Mouse (Mus musculus) kidney, embryonic 14.5 days (tissue): ENCODE results near the gene Ptk6. TPM values are rescaled to one million over a fixed set of nuclear protein-coding genes. Genes with fewer than 3 reads are reported as not detected.

Source experiments
- ATAC-seq: fragments of 200-750 bp; cut with Nextera tagmentation; 2 replicates; pipeline ENCODE4 v1.8.0; 2017; ENCODE audit warnings: moderate number of reproducible peaks, mild to moderate bottlenecking, moderate TSS enrichment, moderate library complexity; ENCODE audit not compliant: low FRiP score, low TSS enrichment
- H3K27ac ChIP-seq: fragments of 300-500 bp; sonication (generic); 2 replicates; pipeline ENCODE4 v1.5.1; 2014; ENCODE audit warnings: low read depth, mild to moderate bottlenecking, low read length, moderate library complexity, mixed read lengths
- H3K27me3 ChIP-seq: fragments of 300-500 bp; sonication (generic); 2 replicates; pipeline ENCODE4 v1.6.1; 2014; ENCODE audit warnings: mild to moderate bottlenecking, low read length; ENCODE audit not compliant: control insufficient read depth, insufficient read depth
- H3K36me3 ChIP-seq: fragments of 300-500 bp; sonication (generic); 2 replicates; pipeline ENCODE4 v1.6.1; 2014; ENCODE audit warnings: low read length, mixed read lengths; ENCODE audit not compliant: control insufficient read depth, insufficient read depth
- H3K4me1 ChIP-seq: fragments of 300-500 bp; sonication (generic); 2 replicates; pipeline ENCODE4 v1.6.1; 2014; ENCODE audit warnings: low read length, mixed read lengths; ENCODE audit not compliant: control insufficient read depth, insufficient read depth
- H3K4me2 ChIP-seq: fragments of 300-500 bp; sonication (generic); replicated peaks from 2 replicates; pipeline ENCODE4 v1.6.1; 2014; ENCODE audit warnings: low read depth, mild to moderate bottlenecking, low read length
- H3K4me3 ChIP-seq: fragments of 300-500 bp; sonication (generic); 2 replicates; pipeline ENCODE4 v1.5.1; 2014; ENCODE audit warnings: mild to moderate bottlenecking, low read length
- H3K9ac ChIP-seq: fragments of 300-500 bp; sonication (generic); 2 replicates; pipeline ENCODE4 v1.6.1; 2014; ENCODE audit warnings: low read depth, mild to moderate bottlenecking, low read length, moderate library complexity
- H3K9me3 ChIP-seq: fragments of 300-500 bp; sonication (generic); 2 replicates; pipeline ENCODE4 v1.6.1; 2016; ENCODE audit warnings: low read length; ENCODE audit not compliant: control insufficient read depth
- WGBS: fragments of 180-500 bp; shearing (Covaris S2); extraction: QIAGEN DNeasy Blood & Tissue Kit; methylation state at CpG from one replicate; pipeline ENCODE4 v1.1.7; 2014; 5-methylcytosine and 5-hydroxymethylcytosine counted together
- polyA plus RNA-seq: library from polyadenylated mRNA; unstranded; fragments of >200 nt; fragmentation: Nextera tagmentation; extraction: Ambion mirVana; gene quantifications from 2 replicates; pipeline ENCODE4 v1.2.1, GENCODE M21; 2014

Gene Ptk6
- polyA plus RNA-seq, 1 experiment from 2014 or later = not detected

GRCm38 (mm10) chr2:181188681-181189080, 13.9 kb downstream of the Ptk6 start:
- H3K4me3 ChIP-seq = peak overlapping the region; percentile 78; the same call in 1 of the 2 replicates
- 0 out of 2 replicates have a peak overlapping the region, but pooled peaks have one; percentile 23 for H3K9ac ChIP-seq
- 0 out of 2 replicates have a peak overlapping the region, but pooled peaks have one; percentile 52 for H3K27ac ChIP-seq
- no peaks in the 10 kb centered on the region for H3K9me3 ChIP-seq
- H3K4me2 ChIP-seq = peak overlapping the region; percentile 97
- H3K4me1 ChIP-seq = peaks cover 6% of the 10 kb centered on the region; the same call in 1 of the 2 replicates
- WGBS = 60% methylated on average over 2 of the region's 2 CpGs
- H3K27me3 ChIP-seq = no peaks in the 10 kb centered on the region
- H3K36me3 ChIP-seq = peaks cover 13% of the 10 kb centered on the region; the same call in 1 of the 2 replicates
- ATAC-seq = no peak

GRCm38 (mm10) chr2:181187121-181188000, 15.2 kb downstream of the Ptk6 start, which contains the start of gene Ppdpf:
Ppdpf (plus strand) TSS chr2:181187247.
- ATAC-seq = peak; percentile 96
- no peaks in the 10 kb centered on the region for H3K27me3 ChIP-seq
- H3K9me3 ChIP-seq = no peaks in the 10 kb centered on the region
- WGBS = 0% methylated on average over 64 of the region's 64 CpGs
- peaks cover 6% of the 10 kb centered on the region; the same call in 1 of the 2 replicates for H3K4me1 ChIP-seq
- peak within 1 kb of the TSS; percentile 91 for H3K27ac ChIP-seq
- peaks cover 13% of the 10 kb centered on the region; the same call in 1 of the 2 replicates for H3K36me3 ChIP-seq
- H3K9ac ChIP-seq = peak within 1 kb of the TSS; percentile 87
- peak within 1 kb of the TSS; percentile 78 for H3K4me3 ChIP-seq
- peak within 1 kb of the TSS; percentile 97 for H3K4me2 ChIP-seq

- Histone ChIP-seq H3K9ac (peak overlapping the region; percentile 87; the same call in 1 of the 2 replicates), H3K4me1 (peaks cover 6% of the 10 kb centered on the region; the same call in 1 of the 2 replicates), H3K27ac (peak overlapping the region; percentile 91; the same call in 1 of the 2 replicates), H3K4me2 (peak overlapping the region; percentile 97), H3K36me3 (peaks cover 13% of the 10 kb centered on the region; the same call in 1 of the 2 replicates), H3K27me3 (no peaks in the 10 kb centered on the region), H3K9me3 (no peaks in the 10 kb centered on the region), H3K4me3 (peak overlapping the region; percentile 78)
- peak; percentile 70 for ATAC-seq
- under 1% methylated on average over 14 of the region's 14 CpGs for WGBS
These were observed 16.0 kb downstream of the Ptk6 start for GRCm38 (mm10) chr2:181186635-181187034.

GRCm38 (mm10) chr2:181180898-181181297, 21.7 kb downstream of the Ptk6 start:
- H3K9me3 ChIP-seq = no peaks in the 10 kb centered on the region
- H3K27me3 ChIP-seq = no peaks in the 10 kb centered on the region
- no peak overlapping the region for H3K4me3 ChIP-seq
- H3K36me3 ChIP-seq = no peaks in the 10 kb centered on the region
- no peak overlapping the region for H3K27ac ChIP-seq
- 73% methylated on average over 6 of the region's 6 CpGs for WGBS
- H3K4me2 ChIP-seq = no peak overlapping the region
- H3K4me1 ChIP-seq = no peaks in the 10 kb centered on the region
- H3K9ac ChIP-seq = no peak overlapping the region
- ATAC-seq = no peak

GRCm38 (mm10) chr2:181178471-181178870, 24.1 kb downstream of the Ptk6 start:
- H3K36me3 ChIP-seq = no peaks in the 10 kb centered on the region
- no peak overlapping the region for H3K27ac ChIP-seq
- H3K9me3 ChIP-seq = no peaks in the 10 kb centered on the region
- no peak for ATAC-seq
- WGBS = 86% methylated on average over 5 of the region's 5 CpGs
- H3K4me1 ChIP-seq = no peaks in the 10 kb centered on the region
- no peak overlapping the region for H3K4me3 ChIP-seq
- no peak overlapping the region for H3K9ac ChIP-seq
- no peak overlapping the region for H3K4me2 ChIP-seq
- H3K27me3 ChIP-seq = no peaks in the 10 kb centered on the region

GRCm38 (mm10) chr2:181178015-181178414, 24.6 kb downstream of the Ptk6 start:
- no peak for ATAC-seq
- no peak overlapping the region for H3K4me2 ChIP-seq
- H3K27me3 ChIP-seq = no peaks in the 10 kb centered on the region
- H3K9ac ChIP-seq = no peak overlapping the region
- no peak overlapping the region for H3K4me3 ChIP-seq
- H3K9me3 ChIP-seq = no peaks in the 10 kb centered on the region
- no peak overlapping the region for H3K27ac ChIP-seq
- H3K4me1 ChIP-seq = no peaks in the 10 kb centered on the region
- H3K36me3 ChIP-seq = no peaks in the 10 kb centered on the region
- 76% methylated on average over 3 of the region's 3 CpGs for WGBS

- Histone ChIP-seq H3K9ac (no peak overlapping the region), H3K4me1 (no peaks in the 10 kb centered on the region)
These were observed 27.9 kb downstream of the Ptk6 start for GRCm38 (mm10) chr2:181174646-181175045.

GRCm38 (mm10) chr2:181166469-181166868, 36.1 kb downstream of the Ptk6 start:
- no peak for ATAC-seq
- H3K4me1 ChIP-seq = no peaks in the 10 kb centered on the region
- no peaks in the 10 kb centered on the region for H3K36me3 ChIP-seq
- no peak overlapping the region for H3K9ac ChIP-seq
- no peaks in the 10 kb centered on the region for H3K9me3 ChIP-seq
- WGBS = 88% methylated on average over 5 of the region's 5 CpGs
- H3K27ac ChIP-seq = no peak overlapping the region
- H3K4me2 ChIP-seq = no peak overlapping the region
- H3K27me3 ChIP-seq = peaks cover 2% of the 10 kb centered on the region; the same call in 1 of the 2 replicates
- no peak overlapping the region for H3K4me3 ChIP-seq

More at GRCm38 (mm10) chr2:181174646-181175045, 27.9 kb downstream of the Ptk6 start:
- ATAC-seq = no peak
- Histone ChIP-seq H3K27me3 (no peaks in the 10 kb centered on the region), H3K27ac (no peak overlapping the region), H3K4me3 (no peak overlapping the region), H3K36me3 (no peaks in the 10 kb centered on the region), H3K9me3 (no peaks in the 10 kb centered on the region), H3K4me2 (no peak overlapping the region)
- WGBS = 85% methylated on average over 3 of the region's 3 CpGs

GRCm38 (mm10) chr2:181160821-181161220, 41.8 kb downstream of the Ptk6 start:
- Histone ChIP-seq H3K4me3 (no peak overlapping the region), H3K9me3 (no peaks in the 10 kb centered on the region), H3K36me3 (no peaks in the 10 kb centered on the region), H3K9ac (no peak overlapping the region), H3K27me3 (peaks cover 26% of the 10 kb centered on the region), H3K27ac (no peak overlapping the region), H3K4me1 (peaks cover 3% of the 10 kb centered on the region; the same call in 1 of the 2 replicates), H3K4me2 (no peak overlapping the region)
- ATAC-seq = no peak
- WGBS = 72% methylated on average over 4 of the region's 4 CpGs
